22 mouse cellular contexts compared by ENCODE assay signal in genomic region chr11:113622028-113622427, GRCm38 (mm10). TPM values are rescaled to one million over a fixed set of nuclear protein-coding genes. Genes with fewer than 3 reads are reported as not detected.
"Had no signal": no experiment of that assay in that cellular context is flagged by ENCODE, and none has a peak within 500 bp of the region (broad histone marks: within the 10 kb centered on the region; RNA-seq: fewer than 3 reads in every experiment).

No protein-coding gene starts in this region.

- ATAC-seq: liver, postnatal 0 days; lung, postnatal 0 days; midbrain, embryonic 13.5 days; midbrain, embryonic 16.5 days had no signal

- DNase-seq: kidney, adult 9 months; kidney, postnatal 25 days; layer of hippocampus, adult 9-11 months; liver, postnatal 0 days; lung, embryonic 14.5 days; retina, postnatal 1 day; right cerebral cortex, postnatal 25 days; spleen, adult 18-20 months; thymus, postnatal 25 days had no signal

- H3K9ac ChIP-seq: limb, embryonic 12.5 days; limb, embryonic 15.5 days; liver, embryonic 14.5 days; liver, postnatal 0 days; lung, embryonic 14.5 days; midbrain, embryonic 13.5 days; stomach, embryonic 15.5 days had no signal

- H3K4me2 ChIP-seq: limb, embryonic 12.5 days; limb, embryonic 15.5 days; liver, embryonic 11.5 days; lung, embryonic 14.5 days; stomach, embryonic 15.5 days had no signal

- H3K4me3 ChIP-seq: limb, embryonic 12.5 days; limb, embryonic 15.5 days; midbrain, embryonic 13.5 days; stomach, embryonic 15.5 days had no signal

- H3K9me3 ChIP-seq: limb, embryonic 12.5 days; limb, embryonic 15.5 days; midbrain, embryonic 13.5 days; stomach, embryonic 15.5 days had no signal

- H3K36me3 ChIP-seq: limb, embryonic 15.5 days; stomach, embryonic 15.5 days had no signal

- H3K27ac ChIP-seq: kidney, postnatal 0 days; layer of hippocampus, adult 2 months; limb, embryonic 12.5 days; limb, embryonic 15.5 days; liver, embryonic 14.5 days; macrophage; midbrain, embryonic 13.5 days; stomach, embryonic 15.5 days had no signal

RNA-seq across cellular contexts. Expression of gene Sstr2, which starts 2.9 kb away (rescaled TPM):
- total RNA-seq: megakaryocyte, adult 5-6 weeks; neutrophil, adult 5-6 weeks had no signal
- polyA plus RNA-seq: macrophage had no signal
